Mouse (Mus musculus): ENCODE data around the gene Olfr1053. TPM values are rescaled to one million over a fixed set of nuclear protein-coding genes. Genes with fewer than 3 reads are reported as not detected.
"Not testable (repeated sequence)": the region's sequence is repeated elsewhere in the genome, so short reads cannot be mapped to it uniquely, and the experiment has no call there.

The Olfr1053 gene
- total RNA-seq (2021), result not detected
- long read RNA-seq, experiment 1, result 0 reads
- long read RNA-seq, experiment 2, result 0 reads

DNA sequence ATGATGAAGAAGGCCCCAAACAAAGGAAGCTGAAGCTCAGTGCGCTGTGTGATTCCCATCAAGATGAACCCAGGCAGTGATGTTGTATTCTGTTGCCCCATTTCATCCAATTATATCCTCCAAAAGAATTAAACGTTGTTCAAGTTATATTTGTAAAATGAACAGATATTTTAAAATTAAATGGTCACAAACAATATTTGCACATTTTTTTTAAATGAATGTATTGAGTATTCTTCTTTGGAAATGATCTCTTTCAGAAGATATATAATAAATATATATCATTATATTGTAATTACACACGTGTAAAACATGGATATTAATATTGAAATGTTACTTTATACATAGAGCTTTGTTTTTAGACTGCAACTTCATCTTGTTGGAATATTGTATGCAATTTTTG is at the start of gene Olfr1053:
Olfr1053 (minus strand) TSS at position 101 of the 400 bp plus-strand sequence.
- DNase-seq, result no peak

DNA sequence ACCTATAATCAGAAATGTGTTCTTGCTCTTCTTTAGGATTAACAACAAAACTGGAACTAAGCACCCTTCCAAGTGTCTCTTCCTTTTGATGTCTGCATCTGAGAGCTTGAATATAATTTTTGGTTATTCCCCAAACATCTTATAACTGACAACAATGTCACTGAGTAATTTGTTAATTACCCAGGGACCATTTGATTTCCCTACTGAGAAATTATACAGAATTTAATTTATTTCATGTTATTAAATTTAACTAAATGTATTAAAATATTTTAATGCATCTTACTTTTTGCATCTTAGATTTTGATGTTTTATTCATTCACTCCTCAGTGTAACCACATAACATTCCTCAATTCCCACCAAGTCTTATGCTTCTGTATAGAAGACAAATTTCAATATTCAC is 47.3 kb upstream of the Olfr1053 start, which contains the start of gene Olfr1056:
Olfr1056 (minus strand) TSS at position 101 of the 400 bp plus-strand sequence.
- DNase-seq, result no peak

DNA sequence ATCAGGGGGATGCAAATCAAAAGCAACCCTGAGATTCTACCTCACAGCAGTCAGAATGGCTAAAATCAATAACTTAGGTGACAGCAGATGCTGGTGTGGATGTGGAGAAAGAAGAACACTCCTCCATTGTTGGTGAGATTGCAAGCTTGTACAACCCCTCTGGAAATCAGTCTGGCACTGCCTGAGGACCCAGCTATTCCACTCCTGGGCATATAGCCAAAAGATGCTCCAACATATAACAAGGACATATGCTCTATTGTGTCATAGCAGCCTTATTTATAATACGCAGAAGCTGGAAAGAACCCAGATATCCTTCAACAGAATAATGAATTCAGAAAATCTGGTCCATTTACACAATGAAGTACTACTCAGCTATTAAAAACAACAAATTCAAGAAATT is 36.7 kb upstream of the Olfr1053 start:
- not testable (repeated sequence) for DNase-seq

DNA sequence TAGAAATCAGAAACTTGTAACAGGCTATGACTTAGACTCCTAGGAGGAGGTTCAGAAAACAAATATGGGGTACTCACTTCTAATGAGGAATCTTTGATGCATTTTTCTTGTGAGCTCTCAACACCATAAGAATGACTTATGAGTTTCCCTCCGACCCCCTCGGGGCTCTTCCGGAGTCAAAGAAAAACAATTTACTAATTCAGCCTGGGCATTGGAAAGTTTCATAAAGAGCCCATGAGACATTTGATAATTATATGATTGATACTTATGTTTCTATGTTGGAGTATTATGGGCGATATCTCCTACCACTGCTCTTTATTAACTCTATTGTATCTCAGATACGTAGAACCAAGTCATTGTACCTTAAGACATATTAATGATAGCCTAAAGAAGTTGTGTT is 35.1 kb upstream of the Olfr1053 start, which contains the start of gene Olfr1055:
Olfr1055 (minus strand) TSS at position 101 of the 400 bp plus-strand sequence.
- no peak for DNase-seq

GRCm38 (mm10) chr2:86335333-86335732 is 20.2 kb upstream of the Olfr1053 start, which contains the start of gene Olfr1054:
Olfr1054 (minus strand) TSS chr2:86335433.
- DNase-seq, result no peak

- DNase-seq, result no peak
These were observed 22.9 kb downstream of the Olfr1053 start, which contains the start of gene Olfr1052 for GRCm38 (mm10) chr2:86292155-86292554. Olfr1052 (plus strand) TSS chr2:86292455.

DNA sequence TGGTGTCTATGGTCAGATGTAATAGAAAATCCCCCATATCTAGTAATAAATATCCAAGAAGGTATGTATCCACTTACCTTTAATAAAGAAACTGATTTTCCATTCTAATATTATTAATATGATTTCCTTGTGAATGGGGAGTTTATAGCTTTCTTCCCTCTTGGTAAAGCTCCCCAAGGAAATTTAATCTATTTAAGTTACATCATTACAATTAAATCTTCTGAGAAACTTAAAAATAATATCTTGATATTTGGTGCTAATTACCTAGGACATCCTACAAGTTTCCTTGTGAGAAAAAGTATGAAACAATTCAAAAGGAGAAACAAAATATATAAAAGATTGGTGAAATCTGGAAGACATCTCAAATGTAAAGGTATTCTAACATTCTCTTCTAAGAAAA is 36.1 kb downstream of the Olfr1053 start, which contains the start of gene Olfr1051:
Olfr1051 (minus strand) TSS at position 101 of the 400 bp plus-strand sequence.
- not testable (repeated sequence) for DNase-seq

Other genes starting within 250 kb of the Olfr1053 start
- gene Olfr1036, start 241.3 kb downstream of the Olfr1053 start, total RNA-seq (2021), result not detected
- not detected for gene Olfr1037, start 227.9 kb downstream of the Olfr1053 start, total RNA-seq (2021)
- not detected for gene Olfr1039, start 179.4 kb downstream of the Olfr1053 start, total RNA-seq (2021)
- not detected for gene Olfr1040, start 168.6 kb downstream of the Olfr1053 start, total RNA-seq (2021)
- gene Olfr1042, start 153.4 kb downstream of the Olfr1053 start, total RNA-seq (2021), result not detected
- not detected for gene Olfr1043, start 147.8 kb downstream of the Olfr1053 start, total RNA-seq (2021)
- gene Olfr1044, start 137.5 kb downstream of the Olfr1053 start, total RNA-seq (2021), result not detected
- gene Olfr52, start 129.6 kb downstream of the Olfr1053 start, total RNA-seq (2021), result not detected
- not detected for gene Olfr1045, start 112.3 kb downstream of the Olfr1053 start, total RNA-seq (2021)
- gene Olfr1046, start 96.0 kb downstream of the Olfr1053 start, total RNA-seq (2021), result not detected
- not detected for gene Olfr1047, start 83.9 kb downstream of the Olfr1053 start, total RNA-seq (2021)
- gene Olfr1048, start 75.0 kb downstream of the Olfr1053 start, total RNA-seq (2021), result not detected
- not detected for gene Olfr1049, start 57.0 kb downstream of the Olfr1053 start, total RNA-seq (2021)
- not detected for gene Olfr1051, start 36.2 kb downstream of the Olfr1053 start, total RNA-seq (2021)
- gene Olfr1052, start 22.8 kb downstream of the Olfr1053 start, total RNA-seq (2021), result not detected
- gene Olfr1054, start 20.1 kb upstream of the Olfr1053 start, total RNA-seq (2021), result not detected
- not detected for gene Olfr1055, start 35.0 kb upstream of the Olfr1053 start, total RNA-seq (2021)
- gene Olfr1056, start 47.2 kb upstream of the Olfr1053 start, total RNA-seq (2021), result not detected
- gene Olfr1057, start 63.1 kb upstream of the Olfr1053 start, total RNA-seq (2021), result not detected
- not detected for gene Olfr1058, start 73.3 kb upstream of the Olfr1053 start, total RNA-seq (2021)
- gene Olfr1061, start 98.8 kb upstream of the Olfr1053 start, total RNA-seq (2021), result not detected
- not detected for gene Olfr1062, start 111.5 kb upstream of the Olfr1053 start, total RNA-seq (2021)
- gene Olfr1065, start 135.3 kb upstream of the Olfr1053 start, total RNA-seq (2021), result not detected
- gene Olfr1066, start 141.0 kb upstream of the Olfr1053 start, total RNA-seq (2021), result not detected
- gene Olfr228, start 172.1 kb upstream of the Olfr1053 start, total RNA-seq (2021), result not detected
- gene Olfr1076, start 193.2 kb upstream of the Olfr1053 start, total RNA-seq (2021), result not detected
- gene Olfr1079, start 227.2 kb upstream of the Olfr1053 start, total RNA-seq (2021), result not detected
- gene Olfr1080, start 243.0 kb upstream of the Olfr1053 start, total RNA-seq (2021), result not detected

Measured in gastrocnemius, postnatal 25 days (tissue).